Mouse (Mus musculus): ENCODE results near the gene Pola1.

Gene Pola1

DNA sequence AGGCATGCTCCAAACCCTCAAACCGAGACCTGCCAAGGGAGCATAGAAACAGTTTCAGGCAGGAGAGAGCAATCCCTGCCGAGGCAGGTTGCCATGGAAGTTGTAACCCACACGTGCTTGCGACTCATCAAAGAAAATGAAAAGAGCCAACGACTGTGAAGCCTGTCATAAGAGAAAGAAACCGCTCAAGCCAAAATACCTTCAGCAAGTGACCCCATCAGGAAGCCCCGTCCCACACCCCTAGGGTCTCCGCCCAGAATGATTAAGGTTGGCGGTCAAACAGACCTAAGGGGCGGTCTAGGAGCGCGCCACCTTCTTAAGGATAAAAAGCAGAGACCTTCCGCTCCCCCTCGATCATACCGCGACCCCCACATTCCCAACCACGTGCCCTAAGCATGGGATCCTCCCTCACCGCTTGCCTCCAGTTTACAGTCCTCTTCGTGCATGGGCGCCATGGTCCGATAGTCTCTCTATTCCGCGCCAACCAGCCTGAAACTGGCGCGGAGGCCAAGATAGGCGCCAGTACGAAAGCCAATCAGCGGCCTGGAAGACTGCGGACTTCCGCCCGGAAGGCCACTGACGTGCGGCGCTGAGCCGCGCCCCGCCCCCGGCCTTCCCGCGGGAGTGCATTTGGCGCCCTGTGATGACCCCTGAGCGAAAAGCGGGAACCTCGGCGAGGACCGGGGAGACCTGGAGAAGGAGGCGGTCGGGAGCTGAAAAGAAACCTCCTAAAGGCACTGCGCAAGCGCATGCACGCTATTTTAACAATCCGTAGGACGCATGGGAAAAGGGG is at the start of gene Pola1:
TSS of gene Pola1 (minus strand) at position 499 of the 793 bp plus-strand sequence.
- peak; percentile 64 to 83 for DNase-seq (ENCODE audit: low spot score in 2 of 2)

DNA sequence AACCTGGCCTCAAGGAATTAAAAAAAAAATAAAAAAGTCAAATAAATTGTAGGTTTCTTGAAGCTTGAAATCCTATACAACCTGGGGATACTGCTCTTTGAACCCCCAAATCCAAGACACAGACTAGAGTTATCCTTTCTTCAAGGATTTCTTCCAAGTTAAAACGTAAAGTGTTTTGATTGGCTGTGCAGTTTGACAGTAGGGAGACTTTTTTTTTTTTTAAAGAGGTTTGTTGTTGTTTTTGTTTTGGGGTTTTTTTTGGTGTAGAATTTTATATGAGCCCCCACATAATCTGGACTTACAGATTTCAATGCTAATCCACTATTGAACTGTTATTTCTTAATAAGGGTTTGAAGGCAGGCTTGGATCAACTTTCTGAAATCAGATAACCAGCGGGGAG is 44.3 kb upstream of the Pola1 start:
- no peak for DNase-seq (ENCODE audit: low spot score in 2 of 2)

DNA sequence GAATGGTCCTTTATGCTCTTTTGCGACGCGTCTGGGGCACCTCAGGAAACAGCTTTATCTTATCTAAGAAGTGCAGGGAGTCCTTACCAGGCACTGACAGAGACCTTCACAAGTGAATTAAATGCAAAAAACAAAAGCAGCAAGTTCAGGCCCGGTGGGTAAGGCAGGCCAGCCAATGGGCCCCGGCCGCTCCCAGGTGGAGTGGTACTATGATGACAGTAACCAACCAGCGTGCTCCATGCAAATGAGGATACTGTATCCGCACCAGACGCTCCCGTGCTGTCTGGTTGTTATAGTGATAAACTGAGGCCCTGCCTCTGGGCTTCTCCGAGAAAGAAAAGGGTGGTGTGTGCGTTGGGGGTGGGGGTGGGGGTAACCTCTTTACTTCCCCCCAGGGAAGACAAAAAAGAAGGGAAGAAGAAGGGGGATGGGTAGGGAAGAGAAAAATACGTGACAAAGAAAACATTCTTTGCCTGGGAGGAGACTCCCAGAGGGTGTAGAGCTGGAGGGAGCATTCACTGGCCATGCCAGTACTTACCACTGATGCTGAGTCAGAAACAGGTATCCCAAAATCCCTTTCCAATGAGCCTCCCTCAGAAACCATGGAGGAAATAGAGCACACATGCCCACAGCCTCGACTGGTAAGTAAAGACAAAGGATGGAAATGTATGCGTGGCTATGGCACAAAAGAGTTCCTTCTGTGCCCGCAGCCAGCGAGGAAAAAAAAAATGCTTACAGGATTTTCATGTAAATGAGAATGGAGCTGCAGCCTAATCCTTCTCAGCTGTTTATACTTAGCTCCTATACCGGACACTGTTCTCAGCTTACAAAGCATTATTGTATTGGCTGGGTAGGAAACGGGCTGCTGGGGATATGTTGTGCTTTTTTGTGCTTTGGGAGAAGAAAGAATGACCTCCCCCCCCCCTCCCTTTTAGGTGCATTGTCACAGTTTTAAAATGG is 43.2 kb upstream of the Pola1 start:
- DNase-seq (ENCODE audit: low spot score in 2 of 2) = peak; percentile 46 to 79

DNA sequence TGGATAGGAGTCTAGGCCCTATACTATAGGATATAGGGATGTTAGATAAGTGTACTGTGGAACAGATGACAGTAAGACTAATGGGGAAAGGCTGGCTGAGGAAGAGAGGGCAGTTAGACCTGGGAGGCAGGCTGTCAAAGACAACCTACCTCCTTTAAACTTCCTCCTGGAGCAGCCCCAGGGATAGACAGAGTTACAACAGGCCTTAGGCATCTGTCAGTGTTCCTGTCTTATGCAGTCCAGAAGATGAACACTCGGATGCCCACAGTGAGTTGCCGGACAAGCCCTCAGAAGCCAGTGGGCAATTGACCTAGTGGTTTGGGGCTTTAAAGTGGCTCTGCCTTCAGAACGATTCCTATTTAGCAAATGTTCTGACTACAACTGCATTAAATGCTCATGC is 42.5 kb upstream of the Pola1 start:
- peak in 1 of 2 experiments; percentile 23 for DNase-seq (ENCODE audit: low spot score in 2 of 2)

DNA sequence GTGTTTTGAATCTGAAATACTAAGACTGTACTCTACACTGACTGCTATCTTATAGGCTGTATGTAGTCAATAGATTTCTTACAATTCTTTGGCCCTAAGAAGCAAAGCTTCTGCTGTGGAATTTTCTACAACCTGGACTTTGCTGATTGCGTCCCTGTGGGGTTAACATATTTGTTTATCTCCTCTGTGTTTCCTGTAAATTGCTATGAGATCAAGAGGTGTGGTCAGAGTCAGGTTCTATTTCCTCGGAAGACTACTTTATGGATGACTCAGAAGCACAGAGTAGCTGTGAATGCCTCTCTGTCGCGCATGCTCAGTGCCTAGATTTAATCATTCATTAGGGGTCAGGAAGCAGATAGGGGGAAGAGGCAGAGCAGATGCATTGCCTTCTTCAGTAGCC is 32.8 kb upstream of the Pola1 start:
- DNase-seq (ENCODE audit: low spot score in 2 of 2) = no peak

DNA sequence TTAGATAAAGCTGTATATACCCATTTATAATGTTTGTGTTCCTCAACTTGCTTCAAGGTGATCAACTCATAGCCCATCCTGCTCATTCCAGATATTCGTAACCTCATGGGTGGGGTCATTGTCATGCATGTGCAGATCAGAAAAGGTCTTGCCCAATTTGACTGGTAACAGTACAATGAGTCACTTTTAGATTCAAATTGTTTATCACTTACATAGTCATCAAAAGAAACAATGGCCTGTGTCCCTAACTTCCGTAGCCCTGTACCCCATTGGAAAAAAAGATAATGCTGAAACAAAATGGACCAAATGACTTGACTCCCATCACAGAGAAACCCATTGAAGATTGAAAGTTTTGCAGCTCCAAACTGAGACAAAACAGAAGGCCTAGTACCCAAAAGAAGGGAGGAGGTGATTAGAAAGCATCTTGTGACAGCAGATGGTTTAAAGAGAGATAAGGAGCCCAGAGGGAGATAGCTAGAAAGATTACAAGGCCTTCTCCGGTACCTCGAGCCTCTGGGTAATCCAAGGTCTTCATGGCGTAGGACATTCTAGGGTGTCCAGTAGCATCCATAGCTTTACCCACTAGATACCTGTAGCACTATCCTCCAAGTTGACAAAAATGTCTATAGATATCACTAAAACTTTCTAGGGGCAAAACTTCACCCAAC is 32.1 kb upstream of the Pola1 start:
- no peak for DNase-seq (ENCODE audit: low spot score in 2 of 2)

DNA sequence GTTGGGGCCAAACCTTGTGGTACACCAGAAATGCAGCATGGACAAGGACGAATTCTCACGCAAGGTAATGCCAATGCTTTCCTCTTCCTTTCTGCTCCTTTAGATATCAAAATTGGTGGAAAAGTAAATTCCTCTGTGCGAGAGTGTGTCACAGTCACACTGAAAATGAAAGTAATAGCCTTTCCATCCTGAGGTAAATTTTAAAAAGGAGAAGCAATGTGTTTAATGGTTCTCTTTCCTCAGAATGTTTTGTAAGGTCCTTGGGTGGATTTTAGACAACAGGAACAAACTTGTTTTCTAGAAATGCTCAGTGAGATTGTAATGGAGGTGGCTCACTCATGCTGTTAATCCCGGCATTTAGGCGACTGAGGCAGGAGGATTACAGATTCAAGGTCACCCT is 23.2 kb upstream of the Pola1 start:
- no peak for DNase-seq (ENCODE audit: low spot score in 2 of 2)

DNA sequence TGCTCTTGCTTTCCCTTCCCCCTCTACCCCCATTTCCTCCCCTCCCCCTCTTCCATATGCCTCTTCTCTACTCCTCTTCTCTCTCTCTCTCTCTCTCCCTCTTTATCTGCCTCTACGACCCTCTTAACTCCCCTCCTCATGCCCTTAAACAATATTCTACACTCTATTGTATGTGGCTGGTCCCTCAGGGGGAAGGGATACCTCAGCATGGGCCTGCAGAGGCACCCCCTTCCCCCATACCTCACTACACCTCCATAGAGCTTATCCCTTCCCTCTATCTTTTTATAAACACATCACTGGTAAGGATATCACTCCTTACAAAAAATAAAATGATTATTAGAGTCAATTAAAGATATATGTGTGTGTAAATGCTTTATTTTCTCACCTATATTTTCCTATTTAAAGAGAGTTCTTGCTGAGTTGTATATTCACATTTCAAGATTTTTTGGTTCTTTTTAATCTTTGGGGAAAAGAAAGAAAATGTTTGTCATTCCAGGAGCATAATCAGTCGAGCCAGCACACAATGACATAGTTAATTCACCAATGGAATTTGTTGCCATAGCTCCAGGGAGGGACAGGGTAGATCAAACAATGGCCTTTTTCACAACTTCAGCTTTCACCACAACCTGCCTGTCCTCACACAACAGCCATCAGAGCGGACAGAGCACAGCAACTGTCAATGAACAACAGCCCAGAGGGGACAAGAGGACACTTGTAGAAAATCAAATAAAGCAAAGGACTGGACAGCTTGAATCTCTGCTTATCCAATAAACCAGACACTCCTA is 22.5 kb upstream of the Pola1 start, which contains the start of gene Pcyt1b:
TSS of gene Pcyt1b (plus strand) at position 646 of the 785 bp plus-strand sequence.
- DNase-seq (ENCODE audit: low spot score in 2 of 2) = no peak

DNA sequence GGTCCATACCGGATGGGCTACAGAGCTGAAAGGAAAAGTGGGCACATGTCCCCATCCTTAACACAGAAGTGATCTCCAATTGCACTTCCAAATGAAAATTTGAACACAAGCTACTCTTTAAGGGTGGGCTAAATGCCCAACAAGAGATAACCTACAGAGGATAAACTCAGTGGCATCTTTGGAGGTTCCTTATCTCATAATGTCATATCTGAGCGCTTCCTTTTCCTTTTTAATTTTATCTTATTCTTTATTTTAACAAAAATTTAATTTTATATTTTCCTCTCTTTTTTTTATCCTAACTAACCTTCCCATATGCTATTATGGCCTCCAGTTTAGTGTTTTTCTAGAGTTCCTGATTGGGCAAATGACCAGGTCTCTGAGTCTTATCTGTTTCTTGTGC is 18.8 kb upstream of the Pola1 start:
- DNase-seq (ENCODE audit: low spot score in 2 of 2) = no peak

DNA sequence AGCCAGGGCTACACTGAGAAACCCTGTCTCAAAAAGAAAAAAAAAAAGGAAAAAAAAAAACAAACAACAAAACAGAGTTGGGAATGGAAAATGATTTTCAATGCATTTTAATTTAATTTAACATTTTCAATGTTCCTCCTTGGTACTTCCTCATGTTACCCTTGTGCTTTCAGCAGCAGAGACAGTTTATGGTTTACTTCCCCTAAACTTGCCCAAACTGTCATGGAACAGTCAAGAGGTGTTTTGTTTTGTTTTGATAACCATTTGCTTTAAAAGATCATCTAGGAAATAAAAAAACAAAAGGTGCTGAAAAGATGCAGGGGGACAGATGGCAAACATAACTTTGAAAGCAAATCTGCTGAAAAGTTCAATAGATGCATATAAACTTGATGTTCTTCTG is 12.1 kb upstream of the Pola1 start:
- no peak for DNase-seq (ENCODE audit: low spot score in 2 of 2)

DNA sequence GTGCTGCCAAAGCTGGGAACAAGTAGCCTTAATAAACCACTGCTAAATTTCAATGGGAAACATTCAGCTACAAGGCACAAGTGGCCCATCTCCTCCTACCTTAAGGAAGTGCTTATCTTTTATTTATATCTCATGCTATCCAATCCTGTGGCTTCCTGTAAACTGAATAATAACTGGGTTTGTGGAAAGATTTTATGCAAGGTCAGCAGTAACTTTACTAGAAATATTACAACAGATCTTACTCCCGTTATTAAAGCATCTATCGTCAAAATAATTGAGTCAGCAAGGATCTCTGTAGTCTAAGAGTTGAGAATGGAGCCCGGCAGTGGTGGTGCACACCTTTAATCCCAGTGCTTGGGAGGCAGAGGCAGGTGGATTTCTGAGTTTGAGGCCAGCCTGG is 11.6 kb upstream of the Pola1 start:
- no peak for DNase-seq (ENCODE audit: low spot score in 2 of 2)

DNA sequence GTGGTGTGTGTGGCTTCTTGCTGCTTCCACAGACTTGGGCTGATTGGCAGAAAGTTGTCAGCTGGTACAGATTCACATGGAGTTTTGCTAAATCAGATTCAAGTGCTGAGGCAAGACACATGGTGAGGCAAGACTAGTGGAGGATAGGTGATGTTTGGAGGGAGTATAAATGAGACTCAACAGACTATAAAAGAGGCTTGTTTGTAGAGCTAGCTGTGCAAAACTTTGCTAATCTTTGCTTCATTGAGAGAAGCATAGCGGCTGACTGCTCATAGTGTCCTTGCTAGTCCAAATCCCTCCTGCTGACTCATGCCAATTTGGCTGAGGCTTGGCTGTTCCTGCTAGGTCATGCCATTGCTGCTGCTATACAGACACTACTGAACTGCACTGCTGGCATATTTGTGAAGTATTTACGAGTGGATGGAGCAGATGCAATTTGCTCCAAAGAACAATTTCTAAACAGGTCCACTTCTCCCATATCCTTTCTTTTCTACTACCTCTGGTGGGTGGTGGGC is 3.0 kb upstream of the Pola1 start:
- no peak for DNase-seq (ENCODE audit: low spot score in 2 of 2)

DNA sequence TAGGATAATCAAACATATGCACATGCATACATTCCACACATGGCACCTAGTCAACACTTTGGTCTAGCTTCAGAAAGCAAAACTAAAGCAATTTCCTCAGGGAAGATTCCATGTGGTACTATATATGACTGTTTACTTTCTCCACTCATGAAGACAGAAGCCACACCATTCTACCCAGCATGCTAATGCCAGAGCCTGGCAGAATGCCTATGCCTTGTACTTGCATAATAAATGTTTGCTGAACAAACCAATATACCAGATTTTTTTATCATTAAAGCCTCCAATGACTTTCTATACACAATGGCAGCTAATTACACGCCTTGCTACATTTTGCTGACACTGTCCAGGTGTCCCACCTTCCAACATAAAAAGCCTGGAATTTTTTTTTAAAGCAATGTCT is 1.7 kb downstream of the Pola1 start:
- DNase-seq (ENCODE audit: low spot score in 2 of 2) = no peak

DNA sequence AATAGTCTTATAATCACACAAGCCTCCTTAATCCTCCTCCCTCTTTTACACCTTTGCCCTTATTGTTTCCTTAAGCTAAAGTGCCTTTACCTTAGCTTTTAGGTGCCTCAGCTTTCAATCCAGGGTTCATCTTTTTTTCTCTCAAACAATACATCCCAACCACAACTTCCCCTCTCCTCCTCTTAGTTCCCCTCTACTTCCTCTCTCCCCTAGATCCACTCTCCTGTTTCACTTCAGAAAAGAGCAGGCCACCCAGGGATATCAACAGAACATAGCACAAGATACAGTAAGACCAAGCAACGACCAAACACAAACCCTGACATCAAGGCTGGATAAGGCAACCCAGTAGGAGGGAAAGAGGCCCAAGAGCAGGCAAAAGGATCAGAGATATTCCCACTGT is 29.7 kb downstream of the Pola1 start:
- DNase-seq (ENCODE audit: low spot score in 2 of 2) = no peak

DNA sequence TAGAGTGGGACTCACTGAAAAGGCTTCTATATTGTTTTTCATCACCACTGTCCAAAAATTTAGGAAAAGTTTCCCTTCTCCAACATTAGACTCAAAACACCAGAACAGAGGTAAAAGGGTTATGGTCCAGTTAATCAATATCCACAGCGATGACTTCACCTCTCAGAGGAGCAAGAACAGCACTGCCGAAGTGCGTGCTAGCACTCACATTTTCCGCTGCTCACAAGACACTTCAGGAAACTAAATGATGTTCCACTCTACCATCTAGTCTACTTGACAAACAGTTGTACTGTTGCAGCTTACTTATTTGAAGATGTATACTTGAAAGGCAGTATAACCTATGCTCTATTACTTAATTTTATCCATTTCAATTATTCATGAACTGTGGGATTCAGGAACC is 37.7 kb downstream of the Pola1 start:
- no peak for DNase-seq (ENCODE audit: low spot score in 2 of 2)

DNA sequence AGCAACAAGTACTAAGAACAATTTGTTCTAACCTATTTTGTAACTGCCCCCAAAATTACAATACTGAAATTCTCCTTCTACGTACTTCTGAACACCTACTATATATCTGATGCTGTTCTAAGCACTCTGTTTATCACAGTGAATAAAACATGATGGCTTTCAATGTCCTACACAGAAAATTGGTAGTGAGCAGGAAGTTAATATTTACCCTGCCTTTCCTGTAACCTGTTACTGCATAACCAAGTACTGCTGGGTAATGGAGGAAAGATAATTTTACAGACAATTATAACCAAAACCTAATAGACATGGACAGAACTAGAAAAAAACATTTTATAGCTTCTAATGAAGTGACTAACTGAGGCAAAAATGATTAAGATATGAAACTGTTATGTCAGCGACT is 51.0 kb downstream of the Pola1 start:
- no peak for DNase-seq (ENCODE audit: low spot score in 2 of 2)

DNA sequence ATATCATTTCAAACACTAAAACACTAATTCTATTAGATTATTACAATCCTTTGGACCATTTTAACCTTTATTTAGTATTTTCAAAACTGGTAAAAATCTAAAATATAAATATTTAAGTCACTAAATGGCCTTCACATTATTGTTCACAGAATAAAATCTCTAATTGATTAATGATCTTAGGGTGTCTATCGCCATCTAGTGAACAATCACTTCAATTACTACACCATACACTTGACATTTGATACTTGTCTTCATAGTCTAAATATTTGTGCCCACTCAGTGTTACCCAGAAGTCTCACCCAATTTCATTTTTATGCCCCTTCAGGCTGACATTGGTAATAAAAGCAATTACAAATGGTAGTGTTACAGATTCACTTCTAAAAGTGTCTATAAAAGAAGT is 74.8 kb downstream of the Pola1 start:
- DNase-seq (ENCODE audit: low spot score in 2 of 2) = no peak

DNA sequence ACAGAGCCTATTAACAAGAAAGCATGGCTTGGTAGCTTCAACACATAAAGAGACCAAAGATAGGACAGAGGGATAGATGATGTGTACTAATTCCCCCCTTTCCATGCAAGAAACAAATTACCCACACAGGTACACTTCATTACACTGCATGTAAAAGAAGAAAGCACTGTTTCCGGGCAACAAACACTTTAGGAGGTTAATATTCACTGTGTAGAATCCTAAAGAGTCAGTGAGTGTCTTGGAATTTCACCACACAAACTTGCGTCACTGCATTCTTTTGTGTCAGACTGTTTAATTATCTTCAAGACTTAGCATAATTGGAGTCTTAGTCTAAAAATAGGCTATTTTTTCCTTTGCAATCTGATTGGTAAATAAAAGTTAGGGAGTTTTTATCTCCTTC is 92.2 kb downstream of the Pola1 start:
- no peak for DNase-seq (ENCODE audit: low spot score in 2 of 2)

DNA sequence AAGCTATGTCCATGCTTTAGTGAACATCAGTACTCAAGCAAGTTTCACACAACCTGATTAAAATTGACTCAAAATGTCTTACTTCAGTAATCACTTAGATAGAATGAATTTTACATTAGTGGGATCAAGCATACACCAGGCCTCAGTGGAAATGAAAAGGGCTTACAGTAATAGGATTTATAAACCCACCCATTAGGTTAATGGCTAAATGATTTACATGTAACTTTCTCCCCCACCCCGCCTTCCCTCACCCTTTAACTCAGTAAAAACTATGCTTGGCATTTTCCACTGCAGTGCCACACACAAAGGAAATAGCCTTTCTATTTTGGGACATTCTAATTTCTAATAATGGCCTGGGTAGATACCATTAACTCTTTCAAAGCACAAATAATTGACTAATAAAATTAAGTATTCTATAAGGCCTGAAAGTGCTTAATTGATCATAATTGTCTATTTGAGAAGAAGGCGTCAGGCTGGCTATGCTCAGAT is 129.0 kb downstream of the Pola1 start:
- no peak for DNase-seq (ENCODE audit: low spot score in 2 of 2)

DNA sequence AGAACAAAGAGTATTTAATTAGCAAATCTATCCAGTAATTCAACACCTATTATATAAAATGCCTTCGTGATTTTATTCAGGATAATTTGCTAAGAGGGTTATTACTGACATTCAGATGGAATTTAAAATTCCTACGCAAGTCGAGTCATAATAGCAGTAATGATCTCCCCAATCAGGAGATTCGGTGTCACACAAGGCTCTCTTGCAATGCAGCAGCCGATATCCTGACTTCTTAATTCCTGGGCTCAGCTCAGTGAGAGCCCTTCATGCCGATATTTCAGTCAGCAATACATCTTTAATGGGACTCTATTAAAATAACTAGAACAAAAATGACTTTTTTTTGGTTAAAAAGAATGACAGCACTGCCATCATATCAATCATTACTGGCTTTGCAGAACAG is 134.4 kb downstream of the Pola1 start:
- DNase-seq (ENCODE audit: low spot score in 2 of 2) = no peak

DNA sequence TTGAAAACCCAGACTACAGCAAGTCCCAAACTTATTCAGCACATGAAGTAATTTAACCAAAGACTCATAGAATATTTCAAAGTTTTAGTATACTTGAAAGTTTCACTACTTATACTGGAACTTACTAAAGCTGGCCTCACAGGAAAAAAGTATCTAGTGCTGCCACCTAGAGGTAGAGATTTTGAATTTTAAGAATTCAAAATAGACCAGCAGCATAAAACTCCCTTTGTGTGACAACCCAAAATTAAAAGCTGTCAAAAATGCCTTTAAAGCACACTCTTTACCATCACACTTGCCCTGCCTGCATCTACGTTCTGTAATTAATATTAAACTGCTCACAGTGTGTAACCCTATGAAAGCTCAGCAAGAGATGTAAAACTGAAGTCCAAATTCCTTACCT is 166.2 kb downstream of the Pola1 start:
- no peak for DNase-seq (ENCODE audit: low spot score in 2 of 2)
